Mouse (Mus musculus): ENCODE data around the gene Ptprc. TPM values are rescaled to one million over a fixed set of nuclear protein-coding genes. Genes with fewer than 3 reads are reported as not detected.

Gene Ptprc
- polyA plus RNA-seq, 1 experiment from 2014 or later, result 6.1 TPM

DNA sequence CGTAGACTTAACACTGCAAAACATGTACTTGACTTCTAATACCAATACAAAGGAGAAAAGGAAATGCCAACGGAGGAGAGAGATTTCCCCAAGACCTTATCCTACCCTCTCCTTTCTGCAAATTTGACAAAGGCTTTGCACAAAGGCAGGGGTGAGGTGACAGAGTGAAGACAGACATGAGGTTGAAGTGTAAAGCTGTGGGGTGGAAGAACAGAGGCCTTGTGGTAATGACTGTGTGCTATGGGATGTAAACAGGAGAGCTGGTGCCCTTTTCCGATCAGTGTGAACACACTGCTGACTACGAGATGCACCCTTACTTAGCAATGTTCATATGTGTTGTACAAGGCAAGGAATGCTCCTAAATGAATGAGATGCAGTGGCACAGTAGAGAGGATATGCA, 12.6 kb upstream of the Ptprc start:
- no peak for TF ChIP-seq CTCF (IDR thresholded peaks at IDR 0.05; ENCODE audit: low read depth)
- H3K4me3 ChIP-seq (replicated peaks; ENCODE audit: low read depth, low read length), result no peak overlapping the region
- H3K4me1 ChIP-seq (replicated peaks; ENCODE audit: insufficient read depth, low read length), result no peaks in the 10 kb centered on the region
- ATAC-seq (replicated peaks; ENCODE audit: low FRiP score, low read depth) (no peak), DNase-seq (ENCODE audit: low spot score) (no peak)
- no peak overlapping the region for H3K27ac ChIP-seq
- H3K4me2 ChIP-seq (ENCODE audit: low read length), result no peak overlapping the region
- no peaks in the 10 kb centered on the region for H3K36me3 ChIP-seq (ENCODE audit: insufficient read depth, low read length)
- no peaks in the 10 kb centered on the region for H3K27me3 ChIP-seq (ENCODE audit: insufficient read depth, low read length)
- no peaks in the 10 kb centered on the region for H3K9me3 ChIP-seq (replicated peaks; ENCODE audit: low read length)
- 92% methylated on average over 4 of the region's 4 CpGs for whole genome bisulfite sequencing
- H3K9ac ChIP-seq (ENCODE audit: low read depth, low read length), result no peak overlapping the region

DNA sequence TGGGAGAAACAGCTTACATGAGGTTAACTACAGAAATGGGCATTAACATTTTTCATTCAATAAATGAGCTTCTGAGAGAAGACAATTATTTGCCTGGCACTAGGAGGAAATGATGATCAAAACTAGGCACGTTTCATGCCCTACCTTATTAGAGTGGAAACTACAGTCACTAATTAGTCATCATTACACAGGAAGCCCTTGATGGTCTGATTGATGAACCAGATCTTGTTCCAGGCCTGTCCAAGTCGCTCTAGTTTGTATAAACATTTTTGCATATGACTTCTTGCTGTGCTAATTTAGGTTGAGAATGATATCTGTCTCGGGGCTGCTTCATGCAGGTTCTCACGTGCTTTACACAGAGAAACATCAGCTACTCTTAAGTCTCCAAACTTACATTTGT, 10.4 kb upstream of the Ptprc start:
- no peaks in the 10 kb centered on the region for H3K9me3 ChIP-seq (replicated peaks; ENCODE audit: low read length)
- no peak overlapping the region for H3K4me3 ChIP-seq (replicated peaks; ENCODE audit: low read depth, low read length)
- H3K9ac ChIP-seq (ENCODE audit: low read depth, low read length), result no peak overlapping the region
- no peaks in the 10 kb centered on the region for H3K27me3 ChIP-seq (ENCODE audit: insufficient read depth, low read length)
- ATAC-seq (replicated peaks; ENCODE audit: low FRiP score, low read depth) (no peak), DNase-seq (ENCODE audit: low spot score) (no peak)
- WGBS, result 64% methylated on average over 4 of the region's 4 CpGs
- H3K4me1 ChIP-seq (replicated peaks; ENCODE audit: insufficient read depth, low read length), result no peaks in the 10 kb centered on the region
- H3K27ac ChIP-seq, result no peak overlapping the region
- no peaks in the 10 kb centered on the region for H3K36me3 ChIP-seq (ENCODE audit: insufficient read depth, low read length)
- no peak overlapping the region for H3K4me2 ChIP-seq (ENCODE audit: low read length)
- TF ChIP-seq CTCF (IDR thresholded peaks at IDR 0.05; ENCODE audit: low read depth), result no peak

- no peaks in the 10 kb centered on the region for H3K36me3 ChIP-seq (ENCODE audit: insufficient read depth, low read length)
- no peak for TF ChIP-seq CTCF (IDR thresholded peaks at IDR 0.05; ENCODE audit: low read depth)
- H3K4me3 ChIP-seq (replicated peaks; ENCODE audit: low read depth, low read length), result no peak overlapping the region
- ATAC-seq (replicated peaks; ENCODE audit: low FRiP score, low read depth), result no peak
- no peak overlapping the region for H3K4me2 ChIP-seq (ENCODE audit: low read length)
- H3K27ac ChIP-seq, result no peak overlapping the region
- no peak overlapping the region for H3K9ac ChIP-seq (ENCODE audit: low read depth, low read length)
- H3K9me3 ChIP-seq (replicated peaks; ENCODE audit: low read length), result no peaks in the 10 kb centered on the region
- no peaks in the 10 kb centered on the region for H3K4me1 ChIP-seq (replicated peaks; ENCODE audit: insufficient read depth, low read length)
- no peaks in the 10 kb centered on the region for H3K27me3 ChIP-seq (ENCODE audit: insufficient read depth, low read length)
- no peak for DNase-seq (ENCODE audit: low spot score)
Measured at GRCm38 (mm10) chr1:138180081-138180480, 4.6 kb upstream of the Ptprc start.

DNA sequence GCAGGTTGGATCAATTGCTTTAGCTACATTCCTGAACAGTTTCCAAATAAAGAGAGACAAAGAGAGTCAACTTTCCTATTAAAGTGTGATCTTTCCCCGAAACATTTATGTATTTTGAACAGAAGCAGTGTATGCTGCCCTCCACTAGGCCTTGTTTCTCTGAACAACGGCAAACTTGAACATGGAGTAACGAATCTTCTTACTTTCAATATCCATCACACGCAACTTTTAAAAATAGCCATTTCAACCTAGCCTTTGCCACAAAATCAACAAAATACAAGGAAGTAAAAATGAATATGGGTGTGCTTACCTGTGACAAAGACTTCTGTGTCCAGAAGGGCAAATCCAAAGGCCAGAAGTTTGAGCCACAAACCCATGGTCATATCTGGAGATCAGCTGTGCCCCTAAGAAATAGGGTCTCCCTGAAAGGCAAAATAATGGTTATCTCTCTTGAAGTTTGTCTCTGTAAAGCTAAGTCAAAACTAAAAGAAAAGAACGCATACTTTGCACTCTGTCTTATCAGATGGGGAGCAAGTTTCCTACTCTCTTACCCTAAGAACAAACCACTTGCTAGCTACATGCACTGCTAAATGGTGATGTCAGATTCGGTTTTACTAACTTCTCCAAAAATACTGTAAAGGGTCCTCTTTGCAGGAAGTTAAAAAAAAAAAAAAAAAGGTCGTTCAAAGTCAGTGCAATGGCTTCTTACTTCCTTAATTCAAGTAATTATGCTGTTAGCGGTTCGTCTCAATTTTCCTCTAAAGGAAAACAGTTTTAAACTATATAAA, 609 bp downstream of the Ptprc start:
- ATAC-seq (replicated peaks; ENCODE audit: low FRiP score, low read depth), result no peak
- WGBS, result 84% methylated on average over 9 of the region's 9 CpGs
- H3K9ac ChIP-seq (ENCODE audit: low read depth, low read length), result no peak overlapping the region

DNA sequence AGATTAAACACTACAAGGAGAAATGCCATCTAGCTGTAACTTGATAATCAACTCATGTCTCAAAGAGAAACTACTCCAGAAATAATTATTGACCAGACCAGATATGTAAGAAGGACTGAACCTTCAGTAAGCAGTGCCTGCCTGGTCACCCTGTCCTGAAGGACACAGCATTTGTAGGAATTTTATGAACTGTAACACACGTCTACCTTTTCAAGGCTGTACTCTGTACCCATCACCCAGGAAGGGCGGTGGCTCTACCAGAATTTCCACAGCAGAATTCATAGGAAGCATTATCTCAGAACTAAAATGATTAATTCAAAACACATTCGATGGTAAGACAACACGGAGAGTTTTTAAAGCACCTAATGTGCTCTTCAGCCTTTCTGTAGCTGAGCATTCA, 1.4 kb downstream of the Ptprc start:
- H3K36me3 ChIP-seq (ENCODE audit: insufficient read depth, low read length), result no peaks in the 10 kb centered on the region
- no peak for TF ChIP-seq CTCF (IDR thresholded peaks at IDR 0.05; ENCODE audit: low read depth)
- no peak for ATAC-seq (replicated peaks; ENCODE audit: low FRiP score, low read depth)
- H3K27ac ChIP-seq, result no peak overlapping the region
- H3K9ac ChIP-seq (ENCODE audit: low read depth, low read length), result no peak overlapping the region
- no peaks in the 10 kb centered on the region for H3K4me1 ChIP-seq (replicated peaks; ENCODE audit: insufficient read depth, low read length)
- H3K27me3 ChIP-seq (ENCODE audit: insufficient read depth, low read length), result no peaks in the 10 kb centered on the region
- no peak overlapping the region for H3K4me2 ChIP-seq (ENCODE audit: low read length)
- no peak overlapping the region for H3K4me3 ChIP-seq (replicated peaks; ENCODE audit: low read depth, low read length)
- 87% methylated on average over 4 of the region's 4 CpGs for WGBS
- no peaks in the 10 kb centered on the region for H3K9me3 ChIP-seq (replicated peaks; ENCODE audit: low read length)
- DNase-seq (ENCODE audit: low spot score), result no peak

More for the DNA sequence above, 609 bp downstream of the Ptprc start:
- Histone ChIP-seq H3K4me1 (replicated peaks; ENCODE audit: insufficient read depth, low read length) (no peaks in the 10 kb centered on the region), H3K27me3 (ENCODE audit: insufficient read depth, low read length) (no peaks in the 10 kb centered on the region), H3K4me3 (replicated peaks; ENCODE audit: low read depth, low read length) (no peak overlapping the region), H3K9me3 (replicated peaks; ENCODE audit: low read length) (no peaks in the 10 kb centered on the region), H3K36me3 (ENCODE audit: insufficient read depth, low read length) (no peaks in the 10 kb centered on the region), H3K4me2 (ENCODE audit: low read length) (no peak overlapping the region), H3K27ac (no peak overlapping the region)
- TF ChIP-seq CTCF (IDR thresholded peaks at IDR 0.05; ENCODE audit: low read depth), result no peak
- DNase-seq (ENCODE audit: low spot score), result no peak

DNA sequence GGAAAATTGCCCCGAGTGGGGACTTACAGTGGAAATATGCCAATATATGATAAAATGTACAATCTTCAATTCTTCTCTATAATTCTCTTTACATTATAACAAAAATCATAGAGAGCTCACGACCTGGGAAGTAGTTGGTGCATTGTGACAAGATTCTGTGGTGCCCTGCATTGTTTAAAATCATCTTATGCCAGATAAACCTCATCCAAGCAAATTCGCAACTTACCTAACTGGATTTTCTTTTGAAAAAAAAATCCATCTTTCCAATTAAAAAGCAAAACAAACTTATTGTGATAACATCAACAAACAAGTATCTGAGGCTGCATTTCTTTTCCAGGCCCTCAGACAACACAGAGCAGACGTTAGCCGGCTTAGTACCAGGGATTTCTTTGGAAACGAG, 1.8 kb downstream of the Ptprc start:
- Histone ChIP-seq H3K4me1 (replicated peaks; ENCODE audit: insufficient read depth, low read length) (no peaks in the 10 kb centered on the region), H3K9me3 (replicated peaks; ENCODE audit: low read length) (no peaks in the 10 kb centered on the region), H3K36me3 (ENCODE audit: insufficient read depth, low read length) (no peaks in the 10 kb centered on the region), H3K4me2 (ENCODE audit: low read length) (no peak overlapping the region), H3K27ac (no peak overlapping the region), H3K9ac (ENCODE audit: low read depth, low read length) (no peak overlapping the region), H3K4me3 (replicated peaks; ENCODE audit: low read depth, low read length) (no peak overlapping the region), H3K27me3 (ENCODE audit: insufficient read depth, low read length) (no peaks in the 10 kb centered on the region)
- TF ChIP-seq CTCF (IDR thresholded peaks at IDR 0.05; ENCODE audit: low read depth), result no peak
- ATAC-seq (replicated peaks; ENCODE audit: low FRiP score, low read depth) (no peak), DNase-seq (ENCODE audit: low spot score) (no peak)
- WGBS, result 86% methylated on average over 6 of the region's 6 CpGs

- H3K27me3 ChIP-seq (ENCODE audit: insufficient read depth, low read length), result no peaks in the 10 kb centered on the region
- no peaks in the 10 kb centered on the region for H3K4me1 ChIP-seq (replicated peaks; ENCODE audit: insufficient read depth, low read length)
- no peak for TF ChIP-seq CTCF (IDR thresholded peaks at IDR 0.05; ENCODE audit: low read depth)
- 69% methylated on average over 3 of the region's 3 CpGs for WGBS
- no peaks in the 10 kb centered on the region for H3K36me3 ChIP-seq (ENCODE audit: insufficient read depth, low read length)
- DNase-seq (ENCODE audit: low spot score), result no peak
- no peak for ATAC-seq (replicated peaks; ENCODE audit: low FRiP score, low read depth)
- H3K9me3 ChIP-seq (replicated peaks; ENCODE audit: low read length), result no peaks in the 10 kb centered on the region
- H3K27ac ChIP-seq, result no peak overlapping the region
- no peak overlapping the region for H3K4me2 ChIP-seq (ENCODE audit: low read length)
- no peak overlapping the region for H3K4me3 ChIP-seq (replicated peaks; ENCODE audit: low read depth, low read length)
- H3K9ac ChIP-seq (ENCODE audit: low read depth, low read length), result no peak overlapping the region
Measured at GRCm38 (mm10) chr1:138172547-138172946, 3.0 kb downstream of the Ptprc start.

Data from kidney, postnatal 0 days (tissue).